8 mouse cellular contexts compared by ENCODE assay signal in genomic region chr7:24499856-24500577, GRCm38 (mm10). TPM values are rescaled to one million over a fixed set of nuclear protein-coding genes. Genes with fewer than 3 reads are reported as not detected.
DNase-seq lines count a peak whose midpoint lies in the region; ATAC-seq lines count a peak whose summit lies in the region.

No protein-coding gene starts in this region.

- no peak overlapping the region for H3K27ac ChIP-seq in midbrain, embryonic 10.5 days (replicated peaks)
- H3K27ac ChIP-seq in midbrain, embryonic 15.5 days: no peak overlapping the region
- no peak overlapping the region for H3K27ac ChIP-seq in intestine, embryonic 14.5 days (ENCODE audit: low read depth)
- no peak overlapping the region for H3K27ac ChIP-seq in liver, embryonic 13.5 days

- peaks cover 66% of the 10 kb centered on the region for H3K27me3 ChIP-seq in midbrain, embryonic 10.5 days (ENCODE audit: low read depth, poor library complexity, severe bottlenecking)
- H3K27me3 ChIP-seq in midbrain, embryonic 15.5 days (replicated peaks): no peaks in the 10 kb centered on the region
- peaks cover 36% of the 10 kb centered on the region for H3K27me3 ChIP-seq in intestine, embryonic 14.5 days (replicated peaks; ENCODE audit: control insufficient read depth, insufficient read depth, low read length)
- peaks cover 74% of the 10 kb centered on the region for H3K27me3 ChIP-seq in liver, embryonic 13.5 days

- peak overlapping the region; percentile 36 for H3K4me3 ChIP-seq in midbrain, embryonic 10.5 days
- H3K4me3 ChIP-seq in midbrain, embryonic 15.5 days: no peak overlapping the region
- H3K4me3 ChIP-seq in intestine, embryonic 14.5 days (ENCODE audit: low read depth, low read length): peak overlapping the region; percentile 27
- H3K4me3 ChIP-seq in liver, embryonic 13.5 days (replicated peaks): 0 out of 2 replicates have a peak overlapping the region, but pooled peaks have one; percentile 11

- peaks cover 39% of the 10 kb centered on the region for H3K36me3 ChIP-seq in midbrain, embryonic 10.5 days
- peaks cover 22% of the 10 kb centered on the region for H3K36me3 ChIP-seq in midbrain, embryonic 15.5 days (replicated peaks)
- no peaks in the 10 kb centered on the region for H3K36me3 ChIP-seq in intestine, embryonic 14.5 days (ENCODE audit: control insufficient read depth, insufficient read depth, low read length)
- no peaks in the 10 kb centered on the region for H3K36me3 ChIP-seq in liver, embryonic 13.5 days

- peaks cover 8% of the 10 kb centered on the region; the same call in 1 of the 2 replicates for H3K9me3 ChIP-seq in midbrain, embryonic 10.5 days (replicated peaks)
- no peaks in the 10 kb centered on the region for H3K9me3 ChIP-seq in midbrain, embryonic 15.5 days
- H3K9me3 ChIP-seq in intestine, embryonic 14.5 days (ENCODE audit: control insufficient read depth, low read length): peaks cover 3% of the 10 kb centered on the region; the same call in 1 of the 2 replicates
- no peaks in the 10 kb centered on the region for H3K9me3 ChIP-seq in liver, embryonic 13.5 days (replicated peaks)

- intact Hi-C loops in left cerebral cortex, postnatal 10 days (cut with DNase I): loop anchor here (5.0 kb wide), 1 partner anchor 53 kb away; no protein-coding TSS in a partner anchor
- intact Hi-C loops in left cerebral cortex, postnatal 25 days (cut with DNase I): no loop called here

- peak; percentile 38 for DNase-seq in midbrain, embryonic 10.5 days (ENCODE audit: low spot score)
- DNase-seq in intestine, embryonic 14.5 days (ENCODE audit: low spot score): peak; percentile 61
- DNase-seq in liver, embryonic 13.5 days: no peak
- DNase-seq in left cerebral cortex, postnatal 10 days (ENCODE audit: extremely low spot score in 1 of 2, low spot score in 2 of 2): no peak
- no peak for DNase-seq in adrenal gland, postnatal 4 days (ENCODE audit: low spot score in 2 of 2)
- DNase-seq in left cerebral cortex, postnatal 25 days (ENCODE audit: low spot score in 2 of 2): no peak
- DNase-seq in right cerebral cortex, postnatal 36 days (ENCODE audit: low spot score in 2 of 2): no peak

- H3K9ac ChIP-seq in midbrain, embryonic 15.5 days: no peak overlapping the region
- peak overlapping the region; percentile 23; the same call in 1 of the 2 replicates for H3K9ac ChIP-seq in intestine, embryonic 14.5 days (ENCODE audit: low read length)
- no peak overlapping the region for H3K9ac ChIP-seq in liver, embryonic 13.5 days

- no peak for ATAC-seq in midbrain, embryonic 15.5 days (replicated peaks)
- ATAC-seq in intestine, embryonic 14.5 days (replicated peaks; ENCODE audit: low FRiP score, low TSS enrichment, low read depth): peak; percentile 37; the same call in 1 of the 2 replicates
- no peak for ATAC-seq in liver, embryonic 13.5 days (ENCODE audit: low read depth)

- WGBS in midbrain, embryonic 10.5 days: 15% methylated on average over 43 of the region's 43 CpGs
- 20% methylated on average over 43 of the region's 43 CpGs for WGBS in midbrain, embryonic 15.5 days
- WGBS in intestine, embryonic 14.5 days: 8% methylated on average over 43 of the region's 43 CpGs
- 13% methylated on average over 43 of the region's 43 CpGs for WGBS in liver, embryonic 13.5 days (ENCODE audit: insufficient replicate concordance)

- H3K4me2 ChIP-seq in midbrain, embryonic 15.5 days: no peak overlapping the region
- peak overlapping the region; percentile 64 for H3K4me2 ChIP-seq in intestine, embryonic 14.5 days (ENCODE audit: low read length)
- peak overlapping the region; percentile 30 for H3K4me2 ChIP-seq in liver, embryonic 13.5 days

- peaks cover 34% of the 10 kb centered on the region for H3K4me1 ChIP-seq in midbrain, embryonic 10.5 days
- H3K4me1 ChIP-seq in midbrain, embryonic 15.5 days: peaks cover 19% of the 10 kb centered on the region
- peaks cover 16% of the 10 kb centered on the region for H3K4me1 ChIP-seq in intestine, embryonic 14.5 days (replicated peaks; ENCODE audit: control insufficient read depth, insufficient read depth, low read length)
- peaks cover 22% of the 10 kb centered on the region for H3K4me1 ChIP-seq in liver, embryonic 13.5 days (replicated peaks)

RNA-seq across cellular contexts. Expression of gene Zfp428, which starts 6.8 kb away (rescaled TPM):
- polyA plus RNA-seq in midbrain, embryonic 10.5 days (2016; fragmentation: Nextera tagmentation; extraction: Ambion mirVana): 116 and 127 TPM in 2 replicates
- 336 and 344 TPM in 2 replicates for polyA plus RNA-seq in midbrain, embryonic 15.5 days (2015; fragmentation: Nextera tagmentation; extraction: Ambion mirVana)
- 30.3 and 33.7 TPM in 2 replicates for polyA plus RNA-seq in intestine, embryonic 14.5 days (2014; fragmentation: Nextera tagmentation; extraction: Ambion mirVana)
- 7.0 and 8.3 TPM in 2 replicates for polyA plus RNA-seq in liver, embryonic 13.5 days (2015; fragmentation: Nextera tagmentation; extraction: Ambion mirVana)
- 10 to 100 TPM; 61.9 to 67.5 TPM for total RNA-seq in left cerebral cortex, postnatal 10 days (2021)
- 10 to 100 TPM; 11.1 to 16.2 TPM for total RNA-seq in adrenal gland, postnatal 4 days (2021)
- total RNA-seq in left cerebral cortex, postnatal 25 days (2021): 10 to 100 TPM; 45.7 to 52.6 TPM

RNA-seq across cellular contexts. Expression of gene AC161166.1, which starts 12.2 kb away (rescaled TPM):
- polyA plus RNA-seq in midbrain, embryonic 10.5 days (2016; fragmentation: Nextera tagmentation; extraction: Ambion mirVana): 0.64 and 0.99 TPM in 2 replicates
- polyA plus RNA-seq in midbrain, embryonic 15.5 days (2015; fragmentation: Nextera tagmentation; extraction: Ambion mirVana): 2.1 and 2.2 TPM in 2 replicates
- 0.40 and 0.46 TPM in 2 replicates for polyA plus RNA-seq in intestine, embryonic 14.5 days (2014; fragmentation: Nextera tagmentation; extraction: Ambion mirVana)
- polyA plus RNA-seq in liver, embryonic 13.5 days (2015; fragmentation: Nextera tagmentation; extraction: Ambion mirVana): not detected in 2 replicates
- not detected for total RNA-seq in left cerebral cortex, postnatal 10 days (2021)
- not detected for total RNA-seq in adrenal gland, postnatal 4 days (2021)
- total RNA-seq in left cerebral cortex, postnatal 25 days (2021): not detected

RNA-seq across cellular contexts. Expression of gene Cadm4, which starts 18.2 kb away (rescaled TPM):
- polyA plus RNA-seq in midbrain, embryonic 10.5 days (2016; fragmentation: Nextera tagmentation; extraction: Ambion mirVana): 10.0 and 18.3 TPM in 2 replicates
- polyA plus RNA-seq in midbrain, embryonic 15.5 days (2015; fragmentation: Nextera tagmentation; extraction: Ambion mirVana): 79.2 and 81.1 TPM in 2 replicates
- polyA plus RNA-seq in intestine, embryonic 14.5 days (2014; fragmentation: Nextera tagmentation; extraction: Ambion mirVana): 0.64 and 1.7 TPM in 2 replicates
- 0.20 and 0.22 TPM in 2 replicates for polyA plus RNA-seq in liver, embryonic 13.5 days (2015; fragmentation: Nextera tagmentation; extraction: Ambion mirVana)
- 100 to 1,000 TPM; 305 to 320 TPM for total RNA-seq in left cerebral cortex, postnatal 10 days (2021)
- 10 to 100 TPM; 12.6 to 17.7 TPM for total RNA-seq in adrenal gland, postnatal 4 days (2021)
- total RNA-seq in left cerebral cortex, postnatal 25 days (2021): 100 to 1,000 TPM; 243 to 246 TPM

RNA-seq across cellular contexts. Expression of gene Irgq, which starts 30.5 kb away (rescaled TPM):
- polyA plus RNA-seq in midbrain, embryonic 10.5 days (2016; fragmentation: Nextera tagmentation; extraction: Ambion mirVana): 8.4 and 12.5 TPM in 2 replicates
- polyA plus RNA-seq in midbrain, embryonic 15.5 days (2015; fragmentation: Nextera tagmentation; extraction: Ambion mirVana): 31.8 and 33.2 TPM in 2 replicates
- polyA plus RNA-seq in intestine, embryonic 14.5 days (2014; fragmentation: Nextera tagmentation; extraction: Ambion mirVana): 6.3 and 7.3 TPM in 2 replicates
- polyA plus RNA-seq in liver, embryonic 13.5 days (2015; fragmentation: Nextera tagmentation; extraction: Ambion mirVana): 0.99 and 1.4 TPM in 2 replicates
- 100 to 1,000 TPM; 105 to 110 TPM for total RNA-seq in left cerebral cortex, postnatal 10 days (2021)
- 10 to 100 TPM; 24.9 to 25.7 TPM for total RNA-seq in adrenal gland, postnatal 4 days (2021)
- total RNA-seq in left cerebral cortex, postnatal 25 days (2021): 10 to 100 TPM; 87.8 to 88.6 TPM

RNA-seq across cellular contexts. Expression of gene Plaur, which starts 37.7 kb away (rescaled TPM):
- 0.68 and 1.0 TPM in 2 replicates for polyA plus RNA-seq in midbrain, embryonic 10.5 days (2016; fragmentation: Nextera tagmentation; extraction: Ambion mirVana)
- 1.6 and 1.9 TPM in 2 replicates for polyA plus RNA-seq in midbrain, embryonic 15.5 days (2015; fragmentation: Nextera tagmentation; extraction: Ambion mirVana)
- polyA plus RNA-seq in intestine, embryonic 14.5 days (2014; fragmentation: Nextera tagmentation; extraction: Ambion mirVana): 10.0 and 10.7 TPM in 2 replicates
- polyA plus RNA-seq in liver, embryonic 13.5 days (2015; fragmentation: Nextera tagmentation; extraction: Ambion mirVana): 1.9 and 2.3 TPM in 2 replicates
- 1 to 10 TPM in 1 of 2 experiments, under 1 TPM in 1; 0.85 to 1.4 TPM for total RNA-seq in left cerebral cortex, postnatal 10 days (2021)
- total RNA-seq in adrenal gland, postnatal 4 days (2021): 10 to 100 TPM; 11.9 to 13.1 TPM
- under 1 TPM; 0.71 to 0.73 TPM for total RNA-seq in left cerebral cortex, postnatal 25 days (2021)

Comparison
In these comparisons a context has a peak if more than half of its experiments do, and no peak if none do; other contexts are left out.
1. DNase-seq: peak in midbrain, embryonic 10.5 days (single experiment) and intestine, embryonic 14.5 days (single experiment); none in liver, embryonic 13.5 days (single experiment), left cerebral cortex, postnatal 10 days (0 of 2), adrenal gland, postnatal 4 days (0 of 2), left cerebral cortex, postnatal 25 days (0 of 2) and right cerebral cortex, postnatal 36 days (0 of 2).